Mouse (Mus musculus) limb, embryonic 11.5 days (tissue): ENCODE results near the gene Cyp2c70. TPM values are rescaled to one million over a fixed set of nuclear protein-coding genes. Genes with fewer than 3 reads are reported as not detected.
"Not testable (repeated sequence)": the region's sequence is repeated elsewhere in the genome, so short reads cannot be mapped to it uniquely, and the experiment has no call there.

Source experiments
- ATAC-seq: fragments of 200-750 bp; cut with Nextera tagmentation; 2 replicates; pipeline ENCODE4 v1.8.0; 2017; ENCODE audit warnings: low read depth; ENCODE audit not compliant: insufficient number of reproducible peaks, low FRiP score, low TSS enrichment
- DNase-seq: peaks from one replicate; pipeline ENCODE4 v3.0.0-alpha.2; 2015; ENCODE audit warnings: low spot score
- H3K27ac ChIP-seq: fragments of 300-500 bp; sonication (generic); replicated peaks from 2 replicates; pipeline ENCODE4 v1.5.1; 2014; ENCODE audit warnings: low read depth, mild to moderate bottlenecking, low read length
- H3K27me3 ChIP-seq: fragments of 300-500 bp; sonication (generic); 2 replicates; pipeline ENCODE4 v1.6.1; 2014; ENCODE audit warnings: mild to moderate bottlenecking, low read length, mixed read lengths; ENCODE audit not compliant: control insufficient read depth, insufficient read depth
- H3K36me3 ChIP-seq: fragments of 300-500 bp; sonication (generic); 2 replicates; pipeline ENCODE4 v1.6.1; 2014; ENCODE audit warnings: mild to moderate bottlenecking, low read length, moderate library complexity, mixed read lengths; ENCODE audit not compliant: control insufficient read depth, insufficient read depth
- H3K4me1 ChIP-seq: fragments of 300-500 bp; sonication (generic); 2 replicates; pipeline ENCODE4 v1.6.1; 2014; ENCODE audit warnings: low read length, mixed read lengths; ENCODE audit not compliant: control insufficient read depth, insufficient read depth
- H3K4me2 ChIP-seq: fragments of 300-500 bp; sonication (generic); 2 replicates; pipeline ENCODE4 v1.6.1; 2014; ENCODE audit warnings: low read depth, mild to moderate bottlenecking, moderate library complexity; ENCODE audit not compliant: severe bottlenecking
- H3K4me3 ChIP-seq: fragments of 300-500 bp; sonication (generic); 2 replicates; pipeline ENCODE4 v1.5.1; 2014; ENCODE audit warnings: low read depth, low read length
- H3K9ac ChIP-seq: fragments of 300-500 bp; sonication (generic); 2 replicates; pipeline ENCODE4 v1.6.1; 2014; ENCODE audit warnings: mild to moderate bottlenecking, low read length
- H3K9me3 ChIP-seq: fragments of 300-500 bp; sonication (generic); 2 replicates; pipeline ENCODE4 v1.6.1; 2016; ENCODE audit warnings: low read length; ENCODE audit not compliant: control insufficient read depth
- WGBS: fragments of 180-500 bp; shearing (Covaris S2); extraction: QIAGEN DNeasy Blood & Tissue Kit; methylation state at CpG from one replicate; pipeline ENCODE4 v1.1.7; 2014; 5-methylcytosine and 5-hydroxymethylcytosine counted together
- polyA plus RNA-seq: library from polyadenylated mRNA; unstranded; fragments of >200 nt; fragmentation: Nextera tagmentation; extraction: Ambion mirVana; gene quantifications from 2 replicates; pipeline ENCODE4 v1.2.1, GENCODE M21; 2014

The Cyp2c70 gene
- not detected in 2 replicates for polyA plus RNA-seq

- Histone ChIP-seq H3K4me3 (no peak within 1 kb of the TSS), H3K9ac (no peak within 1 kb of the TSS), H3K9me3 (no peaks in the 10 kb centered on the region), H3K4me2 (no peak within 1 kb of the TSS), H3K4me1 (no peaks in the 10 kb centered on the region), H3K36me3 (no peaks in the 10 kb centered on the region), H3K27me3 (no peaks in the 10 kb centered on the region), H3K27ac (no peak within 1 kb of the TSS)
- 78% methylated on average over 5 of the region's 5 CpGs for WGBS
- ATAC-seq (no peak), DNase-seq (no peak)
These were observed at the start of gene Cyp2c70 for GRCm38 (mm10) chr19:40187160-40187559. TSS of gene Cyp2c70 (minus strand) at chr19:40187333.

DNA sequence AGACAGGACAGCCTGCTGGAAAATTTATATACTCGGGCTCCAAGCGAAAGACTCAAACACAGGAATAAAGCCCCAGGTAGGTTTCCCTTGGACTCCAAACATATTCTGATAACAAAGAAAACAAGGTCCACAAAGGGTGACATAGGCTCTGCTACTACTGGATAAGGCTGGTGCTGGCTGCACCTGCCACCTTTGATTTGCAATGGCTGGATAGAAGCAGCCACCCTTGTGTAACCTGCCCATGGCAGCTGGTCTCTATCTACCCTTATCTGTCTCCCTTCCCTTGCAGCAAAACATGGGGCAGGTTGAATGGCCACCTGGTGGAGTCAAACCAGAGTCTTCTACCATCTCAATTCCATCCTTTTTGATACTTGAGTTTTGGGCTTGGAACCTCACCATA is 45.4 kb upstream of the Cyp2c70 start:
- Histone ChIP-seq H3K4me3 (no peak overlapping the region), H3K27ac (no peak overlapping the region), H3K4me1 (no peaks in the 10 kb centered on the region), H3K4me2 (no peak overlapping the region), H3K36me3 (no peaks in the 10 kb centered on the region), H3K9ac (no peak overlapping the region), H3K27me3 (no peaks in the 10 kb centered on the region), H3K9me3 (no peaks in the 10 kb centered on the region)
- no peak for DNase-seq
- ATAC-seq: no peak
- WGBS: 90% methylated on average over 2 of the region's 2 CpGs

GRCm38 (mm10) chr19:40231825-40232541 is 44.9 kb upstream of the Cyp2c70 start:
- H3K9ac ChIP-seq: no peak overlapping the region
- DNase-seq (no peak), ATAC-seq (no peak)
- H3K9me3 ChIP-seq: no peaks in the 10 kb centered on the region
- H3K36me3 ChIP-seq: no peaks in the 10 kb centered on the region
- 75% methylated on average over 7 of the region's 7 CpGs for WGBS
- no peak overlapping the region for H3K4me3 ChIP-seq
- H3K4me2 ChIP-seq: no peak overlapping the region
- no peaks in the 10 kb centered on the region for H3K4me1 ChIP-seq
- H3K27ac ChIP-seq: no peak overlapping the region
- H3K27me3 ChIP-seq: no peaks in the 10 kb centered on the region

DNA sequence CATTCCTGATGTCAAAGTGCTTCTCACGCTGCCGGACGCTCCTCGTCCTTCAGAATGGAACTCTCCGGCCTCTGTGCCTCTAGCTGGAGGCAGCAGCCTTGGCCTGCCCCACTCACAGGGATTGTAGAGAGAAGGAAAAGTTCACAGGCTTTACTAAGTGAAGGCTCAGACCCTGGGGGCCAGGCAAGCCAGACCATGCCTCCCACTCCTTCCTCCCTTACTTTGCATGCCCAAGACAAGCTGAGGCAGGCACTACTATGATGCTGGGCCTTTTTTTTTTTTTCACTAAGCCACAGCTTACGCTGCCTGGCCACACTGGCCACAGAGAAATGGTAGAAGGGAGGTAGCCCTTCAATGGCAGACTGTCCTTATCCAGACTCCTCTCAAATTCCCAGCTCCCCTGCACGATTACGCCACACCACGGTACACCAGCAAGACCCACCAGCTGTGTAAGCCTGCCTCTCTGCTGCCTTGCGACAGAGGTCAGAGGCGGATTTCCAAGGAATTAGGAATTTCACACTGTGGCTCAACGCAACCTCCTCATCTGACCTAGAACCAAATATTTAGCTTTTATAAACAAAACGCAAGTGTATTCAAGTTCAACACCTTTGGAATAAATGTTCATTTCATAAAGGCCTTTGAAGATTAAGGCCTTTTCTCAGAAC is 44.1 kb upstream of the Cyp2c70 start:
- ATAC-seq (no peak), DNase-seq (no peak)
- Histone ChIP-seq H3K27me3 (no peaks in the 10 kb centered on the region), H3K9ac (no peak overlapping the region), H3K4me3 (no peak overlapping the region), H3K27ac (no peak overlapping the region), H3K4me2 (no peak overlapping the region), H3K4me1 (no peaks in the 10 kb centered on the region), H3K36me3 (no peaks in the 10 kb centered on the region), H3K9me3 (no peaks in the 10 kb centered on the region)
- WGBS: 82% methylated on average over 13 of the region's 13 CpGs

- H3K27me3 ChIP-seq: no peaks in the 10 kb centered on the region
- no peaks in the 10 kb centered on the region for H3K4me1 ChIP-seq
- no peak overlapping the region for H3K4me2 ChIP-seq
- no peak overlapping the region for H3K27ac ChIP-seq
- no peak for ATAC-seq
- no peak for DNase-seq
- H3K9me3 ChIP-seq: no peaks in the 10 kb centered on the region
- H3K4me3 ChIP-seq: no peak overlapping the region
- H3K9ac ChIP-seq: no peak overlapping the region
- WGBS: 89% methylated on average over 12 of the region's 12 CpGs
- H3K36me3 ChIP-seq: no peaks in the 10 kb centered on the region
These were observed 39.5 kb upstream of the Cyp2c70 start for GRCm38 (mm10) chr19:40226516-40227151.

DNA sequence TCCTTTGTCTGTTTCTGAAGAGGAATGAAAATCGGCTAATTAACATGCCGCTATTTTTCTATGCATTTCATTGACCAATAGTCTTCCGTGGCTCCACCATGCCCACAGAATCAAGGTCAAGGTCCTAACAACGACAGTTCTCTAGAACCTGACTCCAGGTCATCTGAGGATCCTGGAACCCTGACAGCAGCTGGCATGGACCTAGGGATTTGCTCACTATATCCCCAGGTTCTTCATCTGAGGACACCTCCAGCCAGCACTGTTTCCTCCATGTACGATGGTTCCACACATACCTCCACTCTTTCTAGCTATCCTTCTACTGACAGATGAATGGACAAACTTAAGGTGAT is 38.6 kb upstream of the Cyp2c70 start:
- Histone ChIP-seq H3K36me3 (no peaks in the 10 kb centered on the region), H3K4me2 (no peak overlapping the region), H3K9ac (no peak overlapping the region), H3K27ac (no peak overlapping the region), H3K4me3 (no peak overlapping the region), H3K4me1 (no peaks in the 10 kb centered on the region), H3K27me3 (no peaks in the 10 kb centered on the region), H3K9me3 (no peaks in the 10 kb centered on the region)
- DNase-seq (no peak), ATAC-seq (no peak)
- 72% methylated on average over 5 of the region's 5 CpGs for WGBS

GRCm38 (mm10) chr19:40225102-40225760 is 38.1 kb upstream of the Cyp2c70 start:
- DNase-seq (peak; percentile 82), ATAC-seq (no peak)
- no peaks in the 10 kb centered on the region for H3K36me3 ChIP-seq
- no peaks in the 10 kb centered on the region for H3K4me1 ChIP-seq
- H3K9ac ChIP-seq: no peak overlapping the region
- WGBS: 70% methylated on average over 5 of the region's 5 CpGs
- H3K27ac ChIP-seq: no peak overlapping the region
- H3K4me3 ChIP-seq: no peak overlapping the region
- H3K9me3 ChIP-seq: no peaks in the 10 kb centered on the region
- H3K4me2 ChIP-seq: no peak overlapping the region
- H3K27me3 ChIP-seq: no peaks in the 10 kb centered on the region

GRCm38 (mm10) chr19:40222307-40222706 is 35.2 kb upstream of the Cyp2c70 start:
- H3K36me3 ChIP-seq, H3K9me3 ChIP-seq, H3K9ac ChIP-seq, H3K4me2 ChIP-seq, DNase-seq, H3K27ac ChIP-seq, ATAC-seq, H3K4me3 ChIP-seq, H3K27me3 ChIP-seq, H3K4me1 ChIP-seq: not testable (repeated sequence)
- WGBS: 95% methylated on average over 9 of the region's 9 CpGs
